Mouse (Mus musculus) fibroblast of lung, adult 2 months (primary cell): ENCODE data around the gene Tmem81.
A peak's percentile ranks its signal among the peaks of the same experiment; 100 is the strongest.
"Not testable (repeated sequence)": the region's sequence is repeated elsewhere in the genome, so short reads cannot be mapped to it uniquely, and the experiment has no call there.

ENCODE experiments used
- DNase-seq: peaks from one replicate; pipeline ENCODE4 v3.0.0-alpha.2; 2011; ENCODE audit warnings: low read depth

Gene Tmem81

DNA sequence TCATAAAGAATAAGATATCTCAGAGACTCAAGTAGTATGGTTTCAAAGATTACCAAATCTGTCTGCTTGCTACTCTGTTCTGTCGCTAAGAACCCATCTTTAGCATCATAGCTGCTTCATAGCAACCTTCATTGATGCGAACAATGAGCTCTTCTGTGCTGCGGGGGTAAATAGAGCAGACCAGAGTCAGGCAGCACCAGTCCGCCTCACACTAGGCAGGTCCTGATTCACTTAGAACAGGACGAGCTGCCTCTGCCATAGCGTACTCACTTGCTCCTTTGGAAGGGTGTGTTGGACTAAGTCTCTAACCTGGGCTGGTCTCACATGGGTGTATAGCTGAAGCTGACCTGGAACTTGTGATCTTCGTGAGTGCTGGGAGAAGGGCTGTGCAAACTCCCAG lies at the start of gene Tmem81:
Tmem81 (plus strand) TSS at position 173 of the 400 bp plus-strand sequence.
- DNase-seq: no peak

DNA sequence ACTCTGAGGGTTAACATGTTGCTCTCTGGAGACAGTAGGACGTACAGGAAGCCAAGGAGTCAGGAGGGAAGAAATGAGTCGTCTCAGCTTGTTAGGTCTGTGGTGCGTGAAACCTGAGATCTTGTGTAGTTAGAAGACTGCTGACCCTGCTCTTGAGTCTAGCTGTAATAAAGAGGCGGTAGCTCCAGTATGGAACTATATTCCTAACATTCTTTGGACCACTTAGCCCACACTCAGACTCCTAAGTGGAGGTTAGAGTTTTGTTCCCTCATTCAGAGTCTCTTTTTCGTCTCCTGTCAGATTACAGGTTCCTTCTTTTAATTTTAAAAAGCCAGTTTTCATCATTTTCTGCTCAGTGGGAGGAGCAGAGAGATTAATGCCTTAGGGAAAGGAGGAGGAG lies 41.4 kb upstream of the Tmem81 start:
- no peak for DNase-seq

DNA sequence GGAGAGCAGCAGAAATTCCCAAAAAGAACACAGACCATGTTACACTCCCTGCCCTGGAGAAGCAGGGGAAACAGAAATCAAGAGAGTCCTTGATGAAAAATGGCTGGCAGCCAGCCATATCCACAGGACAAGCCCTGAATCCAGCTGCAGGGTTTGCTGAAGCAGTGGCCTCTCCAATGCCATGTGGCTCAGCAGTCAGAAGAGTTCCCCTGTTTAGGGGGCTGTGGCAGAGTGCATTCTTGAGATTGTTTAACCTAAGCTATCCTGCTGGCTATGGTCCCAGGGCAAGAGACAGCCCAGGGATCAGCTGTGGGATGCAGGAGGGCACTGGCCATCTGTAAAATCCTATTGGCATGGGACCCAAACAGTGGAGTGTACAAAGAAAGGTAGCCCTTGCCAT lies 37.1 kb upstream of the Tmem81 start:
- no peak for DNase-seq

DNA sequence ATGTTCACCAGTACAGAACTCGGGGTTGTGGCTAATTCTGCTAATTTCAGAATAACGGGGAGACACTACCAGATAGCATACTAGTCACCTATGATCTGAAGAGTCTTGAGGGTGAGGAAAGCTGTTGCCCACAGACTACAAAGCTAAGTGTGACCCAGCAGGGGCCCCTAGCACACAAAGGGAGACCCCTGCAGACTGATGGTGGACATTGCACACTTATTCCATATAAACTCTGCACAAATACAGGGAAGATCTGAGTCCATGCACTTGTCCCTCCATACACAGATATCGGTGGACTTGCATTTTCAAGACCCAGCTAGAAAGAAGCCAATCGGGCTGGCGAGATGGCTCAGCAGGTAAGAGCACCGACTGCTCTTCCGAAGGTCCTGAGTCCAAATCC lies 36.5 kb upstream of the Tmem81 start:
- DNase-seq: no peak

DNA sequence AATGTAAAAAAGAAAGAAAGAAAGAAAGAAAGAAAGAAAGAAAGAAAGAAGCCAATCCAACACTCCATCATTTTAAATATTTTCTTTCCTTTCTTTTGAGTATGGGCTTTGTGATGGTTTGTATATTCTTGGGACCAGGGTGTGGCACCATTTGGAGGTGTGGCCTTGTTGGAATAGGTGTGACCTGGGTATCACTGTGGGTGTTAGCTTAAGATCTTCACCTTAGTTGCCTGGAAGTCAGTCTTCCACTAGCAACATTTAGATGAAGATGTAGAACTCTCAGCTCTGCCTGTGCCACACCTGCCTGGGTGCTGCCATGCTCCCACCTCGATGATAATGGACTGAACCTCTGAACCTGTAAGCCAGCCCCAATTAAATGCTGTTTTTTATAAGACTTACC lies 36.0 kb upstream of the Tmem81 start:
- not testable (repeated sequence) for DNase-seq

DNA sequence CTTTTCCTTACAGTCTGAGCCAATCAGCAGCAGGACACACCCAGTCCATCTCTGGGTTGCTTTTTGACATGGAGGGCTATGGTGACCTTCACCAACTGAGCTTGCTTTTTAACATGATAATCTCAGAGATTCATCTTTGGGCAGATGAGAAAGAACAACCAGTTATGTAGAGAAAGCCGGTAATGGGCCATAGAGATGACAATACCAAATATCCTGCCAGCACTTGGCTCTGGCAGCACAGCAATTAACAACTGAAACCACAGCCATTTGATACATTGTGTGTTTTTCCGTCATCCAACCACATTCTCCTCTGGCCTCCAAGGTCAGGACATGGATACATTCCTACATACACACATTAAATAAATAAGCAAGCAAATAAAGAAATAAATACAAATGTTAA lies 35.0 kb upstream of the Tmem81 start:
- no peak for DNase-seq

DNA sequence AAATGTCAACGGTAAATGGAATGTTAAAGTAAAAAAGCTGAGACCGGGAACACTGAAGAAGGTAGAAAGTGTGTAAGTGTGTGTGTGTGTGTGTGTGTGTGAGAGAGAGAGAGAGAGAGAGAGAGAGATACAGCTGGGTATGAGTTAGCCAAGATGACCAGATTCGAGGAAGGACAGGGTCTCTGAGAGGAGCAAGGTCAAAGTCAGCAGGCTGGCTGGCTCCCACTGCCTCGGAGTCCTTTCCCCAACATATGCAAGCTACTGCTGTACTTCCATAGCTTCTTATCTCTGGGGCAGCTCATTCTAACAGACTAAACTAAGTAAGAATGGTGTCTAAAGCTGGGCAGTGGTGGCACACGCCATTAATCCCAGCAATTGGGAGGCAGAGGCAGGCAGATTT lies 34.5 kb upstream of the Tmem81 start:
- no peak for DNase-seq

DNA sequence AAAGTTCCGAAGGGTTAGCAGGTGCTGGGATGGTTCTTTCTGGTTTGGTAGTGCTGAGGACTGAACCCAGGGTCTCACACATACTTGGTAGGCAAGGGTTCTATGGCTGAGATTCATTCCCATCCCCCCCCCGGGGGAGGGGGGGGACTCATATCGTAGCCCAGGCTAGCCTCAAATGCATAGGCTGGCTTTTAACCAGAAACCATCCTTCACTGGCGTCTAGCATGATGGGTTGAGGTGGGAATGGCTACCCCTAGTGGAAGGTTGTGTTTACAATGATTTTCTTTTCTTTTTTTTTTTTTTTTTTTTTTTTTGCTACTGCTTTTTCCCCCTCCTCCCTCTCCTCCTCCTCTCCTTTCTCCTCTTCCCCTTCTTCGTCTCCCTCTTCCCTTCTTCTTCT lies 33.5 kb upstream of the Tmem81 start:
- DNase-seq: no peak

DNA sequence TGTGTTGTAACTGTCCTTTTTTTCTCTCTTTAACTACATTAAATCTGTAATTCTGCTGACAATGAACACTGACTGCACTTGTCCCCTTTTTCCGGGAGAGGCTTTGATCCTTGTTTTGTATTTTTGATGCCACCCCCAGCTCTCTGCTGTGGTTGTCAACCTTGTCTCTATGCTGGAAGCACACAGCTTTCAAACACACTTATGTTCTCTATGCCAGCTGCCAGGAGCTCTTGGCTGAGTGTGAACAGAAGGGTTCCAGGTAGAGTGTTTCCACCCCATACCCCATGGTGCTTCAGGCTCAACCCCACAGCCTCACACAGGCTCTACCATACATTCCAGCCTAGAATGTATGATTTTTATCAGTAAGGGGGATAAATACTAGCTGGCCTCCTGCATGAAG lies 31.5 kb upstream of the Tmem81 start:
- no peak for DNase-seq

DNA sequence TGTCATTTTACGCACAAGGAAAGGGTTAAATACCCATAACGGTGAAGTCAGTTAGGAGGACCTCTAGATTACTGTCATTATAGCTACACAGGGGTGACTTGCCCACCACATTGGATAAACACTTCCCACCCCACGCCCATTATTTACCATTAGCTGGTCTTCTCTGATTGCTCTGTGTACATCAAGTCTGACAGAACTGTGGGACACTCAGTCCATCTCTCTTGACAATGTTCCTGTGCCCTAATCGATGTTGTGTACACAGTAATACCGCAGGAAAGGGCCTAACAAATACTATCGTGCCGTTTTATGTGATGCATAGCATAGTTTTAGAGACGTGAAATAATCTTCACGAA lies 29.5 kb upstream of the Tmem81 start:
- no peak for DNase-seq

DNA sequence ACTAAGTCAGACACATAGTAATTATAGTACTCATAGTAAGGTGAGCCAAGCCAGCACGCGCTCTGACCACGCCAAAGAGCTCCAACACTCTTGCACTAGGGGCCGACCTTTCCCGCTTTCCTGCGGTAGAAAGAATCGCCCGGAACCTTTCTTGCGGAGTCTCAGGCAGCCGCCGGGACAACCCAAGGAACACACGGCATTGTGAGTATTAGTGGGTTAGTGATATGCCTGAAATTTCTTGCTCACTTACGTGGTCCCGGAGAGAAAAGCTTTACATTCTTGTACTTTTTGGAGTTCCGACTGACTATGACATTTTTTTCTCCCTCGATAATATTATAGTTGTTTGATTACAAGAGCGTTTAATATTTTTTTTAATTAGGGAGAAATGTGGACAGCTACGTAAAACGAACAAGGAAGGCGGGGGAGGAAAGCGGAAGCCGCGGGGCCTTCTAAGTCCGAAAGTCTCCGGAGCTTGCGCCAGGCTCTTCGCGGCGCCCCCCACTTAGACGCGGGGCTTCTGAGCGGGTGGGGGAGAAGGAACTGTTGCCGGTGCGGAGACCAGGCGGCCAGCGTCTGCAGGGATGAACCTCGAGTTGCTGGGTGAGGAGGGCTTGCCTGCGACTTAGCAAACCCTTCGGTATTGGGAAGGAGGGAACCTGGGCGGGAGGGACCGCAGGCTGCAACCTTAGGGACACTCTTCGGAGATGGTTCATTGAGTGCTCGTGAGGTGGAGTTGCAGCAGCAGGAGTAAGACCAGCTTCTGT lies 28.9 kb upstream of the Tmem81 start, which contains the start of gene Rbbp5:
Rbbp5 (plus strand) TSS at position 438 of the 764 bp plus-strand sequence.
- DNase-seq: peak; percentile 69

DNA sequence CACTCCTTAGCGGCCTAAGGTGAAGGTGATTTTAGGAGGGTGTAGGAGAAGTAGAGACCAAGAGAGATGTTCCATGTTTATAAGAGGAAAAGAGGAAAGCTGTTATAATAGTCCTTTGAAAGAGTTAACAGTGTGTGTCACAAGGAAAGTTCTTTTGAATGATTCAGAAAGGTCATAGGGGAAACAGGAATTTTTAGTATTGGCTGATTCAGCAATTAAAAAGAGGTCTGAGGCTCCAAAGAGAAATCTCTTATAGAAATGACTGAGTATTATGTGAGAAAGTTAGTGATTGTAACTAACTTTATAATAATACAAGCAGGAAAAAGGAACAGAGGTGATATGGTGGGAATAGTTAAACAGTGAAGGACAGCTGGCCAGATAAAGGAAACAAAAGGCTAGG lies 26.6 kb upstream of the Tmem81 start:
- no peak for DNase-seq

DNA sequence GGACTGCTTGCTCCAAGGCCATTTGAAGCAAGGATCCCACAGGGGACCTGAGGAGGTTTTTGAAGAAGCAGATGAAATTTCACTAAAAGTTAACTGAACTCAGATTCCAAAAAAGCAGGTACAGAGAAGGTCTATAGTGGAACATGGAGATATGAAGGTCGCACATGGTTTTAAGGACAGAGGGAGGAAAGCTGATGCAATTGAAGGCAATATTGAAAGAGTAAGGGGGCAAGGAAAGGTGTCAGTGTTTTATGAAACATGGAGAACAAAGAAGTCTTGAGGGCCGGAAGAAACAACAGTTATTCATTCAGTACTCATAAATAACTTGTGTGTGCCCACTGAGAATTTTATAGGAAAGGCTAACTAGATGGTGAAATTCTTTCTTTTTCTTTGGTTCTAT lies 24.4 kb upstream of the Tmem81 start:
- no peak for DNase-seq

DNA sequence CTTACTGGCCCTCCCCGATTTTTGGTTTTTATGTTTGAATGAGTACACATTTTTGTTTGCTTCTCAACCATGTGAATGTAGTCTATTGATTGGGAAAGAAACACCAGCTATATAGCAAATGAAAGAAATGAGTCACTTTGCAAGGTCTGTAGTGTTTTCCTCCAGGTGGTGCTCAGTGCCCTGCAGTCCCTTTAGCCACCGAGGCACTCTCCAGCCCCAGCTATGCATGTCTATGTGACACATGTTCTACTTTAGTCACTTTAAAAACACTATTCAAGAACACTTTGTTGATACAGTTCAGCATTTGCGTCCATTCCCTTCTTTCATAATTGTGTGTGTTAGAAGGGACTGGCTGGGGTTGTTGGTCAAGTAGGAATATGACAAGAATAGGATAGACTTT lies 22.8 kb upstream of the Tmem81 start:
- no peak for DNase-seq

DNA sequence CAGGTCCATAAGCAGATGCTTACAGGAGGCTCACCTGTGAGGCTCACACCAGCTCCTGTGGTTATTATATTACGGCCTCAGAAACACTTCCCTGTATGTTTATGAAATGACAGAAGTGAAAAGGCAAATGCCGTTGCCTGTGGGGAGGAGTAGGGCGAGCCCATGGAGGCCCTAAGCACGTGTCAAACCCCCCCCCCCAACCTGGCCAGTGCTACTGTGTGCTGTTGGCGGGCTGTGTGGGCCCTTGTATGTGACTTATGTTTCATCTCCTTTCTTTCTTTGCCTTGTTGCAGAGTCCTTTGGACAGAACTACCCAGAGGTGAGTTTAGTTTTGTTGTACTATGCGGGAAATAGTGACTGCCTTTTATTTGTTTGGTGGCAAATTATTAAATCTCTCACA lies 22.3 kb upstream of the Tmem81 start:
- no peak for DNase-seq

DNA sequence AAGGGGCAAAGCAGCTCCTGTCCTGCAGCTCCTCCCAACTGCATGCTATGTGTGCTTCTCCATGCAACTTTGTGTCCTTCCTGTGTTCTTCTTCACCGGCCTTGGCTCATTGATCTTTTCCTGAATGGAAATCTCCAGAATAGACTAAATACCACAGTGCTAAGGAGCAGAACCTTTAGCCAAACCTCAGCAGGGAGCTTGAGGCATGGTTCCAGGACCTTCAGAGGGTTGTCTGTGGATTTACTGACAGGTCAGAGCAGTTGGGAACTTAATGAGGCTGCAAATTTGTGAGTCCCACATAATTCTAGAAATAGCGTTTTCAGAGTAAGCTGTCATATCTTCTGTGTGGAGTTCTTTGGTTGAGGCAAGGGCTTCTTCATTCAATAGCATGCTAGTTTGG lies 5.5 kb upstream of the Tmem81 start:
- no peak for DNase-seq

DNA sequence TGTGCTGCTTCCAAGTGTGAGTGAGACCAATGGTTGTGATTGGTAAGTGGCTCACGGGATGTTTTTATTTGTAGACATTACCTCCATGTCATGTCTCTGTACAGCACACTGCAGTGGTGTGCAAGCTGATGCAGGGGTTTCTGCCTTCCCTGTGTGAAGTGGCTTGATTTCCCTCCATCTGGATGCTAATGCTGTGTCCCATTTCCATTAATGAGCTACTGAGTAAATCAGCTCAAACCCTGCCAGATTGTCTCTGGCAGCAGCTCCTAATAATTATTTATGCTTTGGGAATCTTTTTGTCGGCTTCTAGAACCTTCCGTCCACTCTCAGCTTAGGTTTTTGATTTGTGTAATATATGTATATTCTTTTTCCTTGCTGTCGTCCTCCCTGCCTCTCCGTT lies 875 bp upstream of the Tmem81 start:
- DNase-seq: no peak

DNA sequence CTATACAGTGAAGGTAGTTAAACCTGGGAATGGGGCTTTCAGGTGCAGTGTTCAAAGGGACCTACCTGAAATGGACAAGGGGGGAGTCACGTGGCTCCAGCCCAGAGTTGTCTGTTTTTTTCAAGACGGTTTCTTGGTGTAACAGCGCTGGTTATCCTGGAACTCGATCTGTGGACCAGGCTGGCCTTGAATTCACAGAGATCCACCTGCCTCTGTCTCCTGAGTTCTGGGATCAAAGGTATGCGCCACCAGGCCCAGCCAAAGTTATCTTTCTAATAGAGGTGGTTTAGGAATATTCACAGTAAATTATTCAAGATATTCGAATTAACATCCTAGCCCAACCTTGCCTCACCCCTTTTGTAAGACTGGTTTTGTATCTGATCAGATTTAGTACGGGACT lies 626 bp downstream of the Tmem81 start:
- DNase-seq: no peak

DNA sequence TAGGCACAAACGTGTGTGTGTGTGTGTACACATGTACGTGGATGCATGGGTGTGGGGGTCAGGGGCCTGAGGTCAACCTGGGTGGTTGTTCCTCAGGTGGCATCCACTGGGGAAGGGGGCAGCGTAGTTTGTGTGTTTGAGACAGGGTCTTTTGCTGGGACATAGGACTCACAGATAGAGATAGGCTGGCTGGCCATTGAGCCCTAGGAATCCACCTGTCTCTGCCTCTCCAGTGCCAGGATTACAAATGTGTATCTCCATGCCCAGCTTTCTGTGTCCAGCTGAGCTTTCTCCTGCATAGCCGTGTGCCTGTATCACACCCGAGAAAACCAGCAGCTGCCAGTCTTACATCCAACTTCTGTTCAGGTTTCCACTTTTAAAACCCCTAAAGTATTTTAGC lies 3.7 kb downstream of the Tmem81 start:
- DNase-seq: no peak

DNA sequence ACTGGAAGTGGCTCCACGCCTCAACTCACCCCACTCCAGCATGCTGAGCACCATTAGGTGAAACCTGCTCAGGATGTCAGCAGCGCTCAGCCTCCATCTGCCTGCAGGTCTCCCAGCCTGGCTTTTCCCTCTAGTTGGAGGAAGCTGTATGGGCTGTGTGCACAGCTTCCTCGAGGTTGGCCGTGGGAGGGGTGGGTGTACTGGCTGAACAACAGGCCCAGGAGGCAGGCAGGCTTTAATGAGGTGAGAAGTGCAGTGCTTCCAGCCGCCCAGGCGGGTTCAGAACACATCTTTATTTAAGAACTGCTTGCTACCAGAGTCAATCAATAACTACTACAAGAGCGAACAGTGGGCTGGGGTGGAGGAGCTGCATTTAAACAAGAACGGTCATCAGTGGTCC lies 5.5 kb downstream of the Tmem81 start:
- DNase-seq: no peak

DNA sequence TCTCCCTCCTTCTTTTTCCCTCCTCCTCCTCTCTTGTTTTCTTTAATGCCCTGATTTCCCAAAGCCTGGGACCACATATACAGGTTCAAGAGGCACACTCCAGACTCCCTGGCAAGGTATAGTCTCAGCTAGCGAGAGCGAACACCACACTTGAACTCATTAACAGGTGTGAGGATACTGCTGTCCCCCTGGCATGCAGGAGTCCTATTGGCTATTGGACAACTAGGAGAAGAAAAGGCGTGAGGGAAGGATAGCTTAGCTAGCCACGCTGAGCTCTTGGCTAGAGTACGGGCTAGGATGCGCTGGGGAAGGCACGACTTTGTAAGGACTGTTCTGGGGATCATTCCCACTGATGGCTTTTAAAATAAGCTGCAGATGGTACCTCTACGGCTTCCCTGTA lies 6.1 kb downstream of the Tmem81 start:
- no peak for DNase-seq

DNA sequence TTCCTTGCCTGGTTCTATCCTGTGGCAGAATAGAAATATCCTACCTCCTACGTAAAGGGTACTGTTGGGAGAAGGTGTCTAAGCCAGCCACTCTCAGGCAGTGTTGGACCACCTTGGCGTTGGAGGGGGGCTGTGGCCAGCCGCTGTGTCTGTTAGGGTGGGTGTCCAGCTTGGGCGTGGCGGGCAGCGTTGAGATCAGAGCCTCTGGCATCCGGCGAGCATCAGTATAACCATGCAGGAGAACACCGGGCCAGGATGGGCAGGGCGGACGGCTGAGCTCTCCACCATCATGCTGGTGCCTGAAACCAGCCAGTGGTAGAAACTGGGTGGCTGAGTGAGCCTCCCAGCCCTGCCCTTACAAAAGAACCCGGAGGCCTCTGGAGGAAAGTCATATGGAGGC lies 9.3 kb downstream of the Tmem81 start:
- no peak for DNase-seq

DNA sequence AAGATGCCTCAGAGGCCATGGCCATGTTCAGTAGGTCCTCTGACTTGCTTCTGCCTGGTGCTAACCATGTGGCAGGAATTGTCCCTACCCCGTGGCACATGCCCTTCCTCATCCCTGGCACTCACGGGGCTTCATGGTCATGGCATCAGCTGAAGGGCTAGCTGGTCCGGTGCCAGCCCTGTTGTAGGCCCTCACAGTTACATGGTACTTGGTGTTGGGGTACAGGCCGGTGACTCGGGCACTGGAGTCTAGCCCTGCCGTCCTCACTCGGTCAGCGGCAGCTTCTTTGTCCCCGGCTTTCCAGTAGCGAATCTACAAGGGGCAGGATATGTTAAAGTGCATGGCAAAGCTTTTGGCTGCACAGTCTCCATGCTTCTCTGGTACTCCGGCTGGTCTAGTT lies 10.7 kb downstream of the Tmem81 start:
- DNase-seq: no peak

DNA sequence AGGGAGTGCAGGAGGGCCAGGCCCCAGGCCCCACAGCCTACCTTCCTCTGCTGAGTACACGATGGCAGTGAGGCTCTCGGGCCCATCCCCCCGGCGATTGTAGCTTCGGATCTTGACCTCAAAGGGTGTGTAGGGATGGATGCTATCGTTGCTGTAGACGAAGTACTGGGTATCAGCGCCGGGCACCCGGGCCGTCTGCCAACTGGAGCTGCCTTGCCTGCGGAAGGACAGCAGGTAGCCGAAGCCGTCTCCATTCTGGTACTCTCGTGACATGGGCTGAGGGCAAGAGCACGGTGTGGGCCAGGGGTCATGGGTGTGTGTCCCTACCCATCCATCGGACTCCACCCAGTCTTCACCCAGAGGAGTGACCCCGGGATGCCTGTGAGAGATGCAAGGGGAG lies 12.6 kb downstream of the Tmem81 start:
- DNase-seq: no peak

DNA sequence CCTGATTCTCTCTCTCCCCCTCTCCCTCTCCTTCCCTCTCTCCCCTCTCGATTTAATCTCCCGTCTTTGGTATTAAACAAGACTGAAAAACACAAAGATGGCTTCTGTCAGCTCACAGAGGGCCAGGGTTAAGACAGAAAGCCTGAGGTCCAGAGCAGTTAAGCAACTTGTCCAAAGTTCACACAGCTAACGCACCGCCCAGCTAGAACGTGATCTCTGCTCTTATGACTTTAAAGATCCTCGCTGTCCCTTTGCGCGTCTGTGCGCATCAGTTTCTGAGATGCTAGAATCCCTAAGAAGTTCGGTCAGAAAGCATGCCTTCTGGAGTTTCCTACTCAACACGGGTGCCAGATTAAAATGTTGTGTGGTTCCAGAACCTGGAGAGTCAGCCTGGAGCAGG lies 13.7 kb downstream of the Tmem81 start:
- DNase-seq: no peak
